Mouse (Mus musculus) central nervous system, embryonic 11.5 days (tissue): Measurements from ENCODE around the gene Socs4. TPM values are rescaled to one million over a fixed set of nuclear protein-coding genes. Genes with fewer than 3 reads are reported as not detected.

ENCODE experiments used
- polyA plus RNA-seq: library from polyadenylated mRNA; depleted of rRNA; stranded (reverse); fragments of >200 nt; gene quantifications from 2 replicates; pipeline ENCODE4 v1.2.3, GENCODE M21; 2012; rRNA removed

The Socs4 gene
- polyA plus RNA-seq = 9.1 and 12.3 TPM in 2 replicates

DNA sequence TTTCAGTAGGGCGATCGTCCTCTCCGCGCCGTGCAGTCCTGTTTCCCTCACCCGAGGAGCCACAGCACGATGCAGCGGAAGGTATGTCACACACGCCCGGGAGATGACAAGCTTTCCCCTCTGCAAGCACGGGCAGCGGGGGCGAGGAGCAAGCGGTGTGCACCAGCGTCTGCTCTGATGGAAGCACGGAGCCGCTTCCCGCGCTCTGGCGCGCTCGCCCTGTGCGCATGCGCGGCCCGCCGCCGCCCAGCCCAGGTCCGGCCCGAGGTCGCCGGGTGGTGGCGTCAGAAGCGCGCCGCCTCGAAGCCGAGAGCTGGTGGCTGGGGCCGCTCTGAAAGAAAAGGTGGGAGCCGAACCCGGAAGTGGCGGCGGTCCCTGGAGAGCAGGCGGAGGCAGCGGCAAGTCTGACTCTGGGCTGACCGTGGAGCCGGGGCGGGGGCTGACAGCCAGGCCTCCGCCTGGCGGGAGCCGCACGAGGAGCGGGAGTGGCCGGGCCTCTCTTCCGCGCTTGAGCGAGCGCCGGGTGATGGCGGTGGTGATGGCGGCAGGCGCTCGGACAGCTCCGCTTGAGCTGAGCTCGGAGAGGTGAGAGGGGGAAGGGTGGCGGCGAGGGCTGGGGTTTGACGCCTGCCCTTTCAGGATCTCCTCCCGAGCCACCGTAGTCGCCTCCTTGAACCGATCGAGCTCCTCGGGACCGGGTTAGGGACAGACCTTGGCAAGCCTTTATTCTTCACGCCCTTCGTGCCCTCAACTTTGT is at the start of gene Socs4, which contains the start of gene Wdhd1:
Socs4 (plus strand) TSS at position 295 of the 757 bp plus-strand sequence.
Wdhd1 (minus strand) TSS at position 221 of the 757 bp plus-strand sequence.

DNA sequence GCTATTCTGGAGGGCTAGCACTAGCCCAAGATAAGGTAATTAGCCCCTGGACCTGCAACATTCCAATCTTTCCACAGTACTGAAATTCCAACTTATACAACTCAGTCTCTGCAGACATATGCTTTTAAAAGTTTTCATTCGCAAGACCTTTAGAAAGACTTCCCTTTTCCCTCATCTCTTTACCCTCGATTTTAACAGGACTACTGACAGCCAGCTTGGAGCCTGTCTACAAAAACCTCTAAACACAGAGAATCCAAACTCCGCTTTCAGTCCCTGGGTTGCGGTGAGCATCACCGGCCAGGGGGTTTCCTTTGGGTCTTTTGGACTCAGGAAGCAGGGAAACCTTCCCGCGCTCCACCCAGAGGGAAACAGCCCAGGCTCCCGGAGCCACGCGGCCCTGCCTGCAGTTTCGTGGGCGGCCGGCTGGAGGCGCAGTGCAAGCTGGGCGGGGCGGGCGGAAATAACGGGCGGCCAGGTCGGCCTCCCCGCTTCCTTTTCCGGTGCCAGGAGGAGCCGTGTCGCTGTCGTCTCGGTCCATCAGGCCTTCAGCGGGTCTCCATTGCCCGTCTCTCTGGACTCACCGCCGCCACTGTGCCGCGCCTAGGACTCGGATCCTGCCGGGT is 21.2 kb downstream of the Socs4 start, which contains the start of gene Mapk1ip1l:
Mapk1ip1l (plus strand) TSS at position 482 of the 623 bp plus-strand sequence.

Other genes with a start within 250 kb of the Socs4 start
- 1.0 and 1.8 TPM in 2 replicates for gene Gch1, start 87.5 kb upstream of the Socs4 start, polyA plus RNA-seq
- gene Wdhd1, start 74 bp upstream of the Socs4 start, polyA plus RNA-seq = 48.1 and 87.3 TPM in 2 replicates
- 54.6 and 85.6 TPM in 2 replicates for gene Mapk1ip1l, start 21.3 kb downstream of the Socs4 start, polyA plus RNA-seq
- 1.2 and 1.5 TPM in 2 replicates for gene Lgals3, start 90.8 kb downstream of the Socs4 start, polyA plus RNA-seq
- 63.3 and 76.0 TPM in 2 replicates for gene Dlgap5, start 141.5 kb downstream of the Socs4 start, polyA plus RNA-seq
- 12.9 and 18.8 TPM in 2 replicates for gene Fbxo34, start 173.5 kb downstream of the Socs4 start, polyA plus RNA-seq